Mouse (Mus musculus) hindbrain, embryonic 15.5 days (tissue): ENCODE results near the gene Eif2a. TPM values are rescaled to one million over a fixed set of nuclear protein-coding genes. Genes with fewer than 3 reads are reported as not detected.

Source experiments
- ATAC-seq: fragments of 200-750 bp; cut with Nextera tagmentation; 2 replicates; pipeline ENCODE4 v1.8.0; 2017; ENCODE audit warnings: low read depth, moderate number of reproducible peaks, moderate TSS enrichment; ENCODE audit not compliant: low FRiP score
- H3K27ac ChIP-seq: fragments of 300-500 bp; sonication (generic); replicated peaks from 2 replicates; pipeline ENCODE4 v1.5.1; 2015; ENCODE audit warnings: mild to moderate bottlenecking, inconsistent platforms
- H3K27me3 ChIP-seq: fragments of 300-500 bp; sonication (generic); 2 replicates; pipeline ENCODE4 v1.6.1; 2015; ENCODE audit warnings: control low read depth, inconsistent platforms
- H3K36me3 ChIP-seq: fragments of 300-500 bp; sonication (generic); 2 replicates; pipeline ENCODE4 v1.6.1; 2015; ENCODE audit warnings: control low read depth, inconsistent platforms
- H3K4me1 ChIP-seq: fragments of 300-500 bp; sonication (generic); replicated peaks from 2 replicates; pipeline ENCODE4 v1.6.1; 2015; ENCODE audit warnings: control low read depth, inconsistent platforms
- H3K4me2 ChIP-seq: fragments of 300-500 bp; sonication (generic); 2 replicates; pipeline ENCODE4 v1.6.1; 2015; ENCODE audit warnings: moderate library complexity, mild to moderate bottlenecking, inconsistent platforms
- H3K4me3 ChIP-seq: fragments of 300-500 bp; sonication (generic); 2 replicates; pipeline ENCODE4 v1.5.1; 2015; ENCODE audit warnings: mild to moderate bottlenecking, inconsistent platforms
- H3K9ac ChIP-seq: fragments of 300-500 bp; sonication (generic); 2 replicates; pipeline ENCODE4 v1.6.1; 2015; ENCODE audit warnings: inconsistent platforms
- H3K9me3 ChIP-seq: fragments of 300-500 bp; sonication (generic); 2 replicates; pipeline ENCODE4 v1.6.1; 2016; ENCODE audit warnings: control low read depth, inconsistent platforms
- WGBS: fragments of 180-500 bp; shearing (Covaris S2); methylation state at CpG from one replicate; pipeline ENCODE4 v1.1.7; 2015; 5-methylcytosine and 5-hydroxymethylcytosine counted together
- polyA plus RNA-seq: library from polyadenylated mRNA; unstranded; fragments of >200 nt; fragmentation: Nextera tagmentation; extraction: Ambion mirVana; gene quantifications from 2 replicates; pipeline ENCODE4 v1.2.1, GENCODE M21; 2015

The Eif2a gene
- polyA plus RNA-seq, 1 experiment from 2014 or later, result 33.6 TPM

GRCm38 (mm10) chr3:58511581-58511980 is 14.0 kb upstream of the Eif2a start:
- Histone ChIP-seq H3K4me3 (no peak overlapping the region), H3K4me2 (no peak overlapping the region), H3K27me3 (no peaks in the 10 kb centered on the region), H3K9ac (no peak overlapping the region), H3K9me3 (no peaks in the 10 kb centered on the region), H3K27ac (no peak overlapping the region), H3K36me3 (no peaks in the 10 kb centered on the region), H3K4me1 (no peaks in the 10 kb centered on the region)
- ATAC-seq, result no peak

- no peak for ATAC-seq
- Histone ChIP-seq H3K4me1 (no peaks in the 10 kb centered on the region), H3K9ac (no peak overlapping the region), H3K4me3 (no peak overlapping the region), H3K9me3 (no peaks in the 10 kb centered on the region), H3K27me3 (no peaks in the 10 kb centered on the region), H3K27ac (no peak overlapping the region), H3K4me2 (no peak overlapping the region), H3K36me3 (no peaks in the 10 kb centered on the region)
- 85% methylated on average over 3 of the region's 3 CpGs for WGBS
These were observed 12.9 kb upstream of the Eif2a start for GRCm38 (mm10) chr3:58512740-58513139.

- Histone ChIP-seq H3K36me3 (no peaks in the 10 kb centered on the region), H3K4me2 (no peak overlapping the region), H3K9me3 (no peaks in the 10 kb centered on the region), H3K9ac (no peak overlapping the region), H3K27ac (no peak overlapping the region), H3K4me1 (no peaks in the 10 kb centered on the region), H3K4me3 (no peak overlapping the region), H3K27me3 (no peaks in the 10 kb centered on the region)
- no peak for ATAC-seq
- WGBS, result 91% methylated on average over 4 of the region's 4 CpGs
These were observed 12.1 kb upstream of the Eif2a start for GRCm38 (mm10) chr3:58513483-58513882.

DNA sequence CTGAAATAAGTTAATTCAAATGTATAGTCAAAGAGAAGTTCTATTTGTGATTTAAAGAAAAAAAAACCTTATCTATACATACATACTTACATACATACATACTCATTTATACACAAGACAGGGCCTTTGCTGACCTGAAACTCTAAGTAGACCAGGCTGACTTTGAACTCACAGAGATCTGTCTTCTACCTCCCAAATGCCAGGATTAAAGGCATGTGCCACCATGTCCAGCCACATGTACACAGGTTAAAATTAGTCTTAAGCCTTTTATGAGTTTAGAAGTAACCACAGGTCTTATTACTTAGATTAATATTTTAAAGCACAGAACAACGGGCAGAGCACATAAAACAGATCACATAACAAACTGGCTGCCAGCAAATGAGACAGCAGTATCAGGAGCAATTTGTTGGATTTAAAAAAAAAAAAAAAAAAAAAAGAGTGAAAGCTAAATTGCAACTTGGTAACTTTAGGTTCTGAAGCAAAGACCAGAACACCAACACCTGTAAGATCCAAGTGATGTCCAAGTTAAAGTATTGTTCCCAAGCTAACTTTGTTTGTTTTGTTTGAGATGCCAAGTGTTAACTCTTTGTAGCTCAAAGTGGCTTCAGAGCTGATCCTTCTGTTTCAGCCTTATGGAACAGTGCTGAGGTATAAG is 9.5 kb upstream of the Eif2a start:
- Histone ChIP-seq H3K9me3 (no peaks in the 10 kb centered on the region), H3K27ac (no peak overlapping the region), H3K9ac (no peak overlapping the region), H3K4me1 (no peaks in the 10 kb centered on the region), H3K4me2 (no peak overlapping the region), H3K27me3 (no peaks in the 10 kb centered on the region), H3K36me3 (0 out of 2 replicates have a peak, but pooled peaks cover under 1% of the 10 kb centered on the region), H3K4me3 (no peak overlapping the region)
- WGBS, result 81% methylated on average over 1 of the region's 1 CpGs
- no peak for ATAC-seq

DNA sequence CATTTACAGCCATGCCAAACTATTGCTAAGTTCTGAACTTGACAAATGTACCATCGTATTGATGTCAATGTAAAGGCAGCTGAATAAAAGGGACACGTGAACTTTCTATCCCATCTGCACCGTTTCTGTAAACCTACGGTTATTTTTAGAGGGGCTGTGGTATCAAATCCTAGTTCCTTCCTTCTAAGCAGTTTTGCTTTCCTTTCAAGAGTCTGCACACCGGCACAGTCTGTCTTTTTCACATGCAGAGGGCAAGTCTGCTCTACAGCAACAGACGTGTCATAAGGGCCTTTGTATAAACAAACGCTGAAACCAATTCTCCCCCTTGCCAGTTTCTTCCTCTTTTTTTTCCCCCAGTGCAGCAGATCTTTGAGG is 9.0 kb upstream of the Eif2a start:
- ATAC-seq, result no peak
- Histone ChIP-seq H3K27ac (no peak overlapping the region), H3K4me1 (no peaks in the 10 kb centered on the region), H3K4me2 (no peak overlapping the region), H3K36me3 (peaks cover 6% of the 10 kb centered on the region), H3K9ac (no peak overlapping the region), H3K4me3 (no peak overlapping the region), H3K9me3 (no peaks in the 10 kb centered on the region), H3K27me3 (no peaks in the 10 kb centered on the region)
- WGBS, result 80% methylated on average over 7 of the region's 7 CpGs

DNA sequence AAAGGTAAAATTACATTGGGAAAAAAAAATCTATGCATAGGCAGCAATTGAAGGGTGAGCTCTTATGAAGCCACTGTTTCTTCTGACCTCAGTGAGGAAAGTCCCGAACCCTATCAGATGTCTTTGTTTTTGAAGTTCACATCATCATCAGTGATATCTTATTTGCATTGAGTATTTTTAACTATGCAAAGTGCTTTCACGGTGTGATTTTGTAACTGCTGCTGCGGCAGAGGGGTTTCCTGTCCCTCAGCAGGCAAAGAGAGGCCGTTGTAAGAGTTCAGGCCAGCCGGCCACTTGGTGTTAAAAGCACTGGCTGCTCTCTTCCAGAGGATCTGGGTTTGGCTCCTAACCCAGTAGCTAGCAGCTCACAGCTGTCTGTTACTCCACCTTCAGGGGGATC is 8.4 kb upstream of the Eif2a start:
- Histone ChIP-seq H3K4me3 (no peak overlapping the region), H3K27me3 (no peaks in the 10 kb centered on the region), H3K9me3 (no peaks in the 10 kb centered on the region), H3K9ac (no peak overlapping the region), H3K4me2 (no peak overlapping the region), H3K4me1 (no peaks in the 10 kb centered on the region), H3K27ac (no peak overlapping the region), H3K36me3 (peaks cover 8% of the 10 kb centered on the region)
- no peak for ATAC-seq
- 77% methylated on average over 5 of the region's 5 CpGs for WGBS

- Histone ChIP-seq H3K4me2 (no peak overlapping the region), H3K4me1 (no peaks in the 10 kb centered on the region), H3K27ac (no peak overlapping the region), H3K4me3 (no peak overlapping the region), H3K27me3 (no peaks in the 10 kb centered on the region), H3K9ac (no peak overlapping the region), H3K9me3 (no peaks in the 10 kb centered on the region), H3K36me3 (peaks cover 14% of the 10 kb centered on the region)
- ATAC-seq, result no peak
- WGBS, result 84% methylated on average over 5 of the region's 5 CpGs
These were observed 7.8 kb upstream of the Eif2a start for GRCm38 (mm10) chr3:58517800-58518199.

DNA sequence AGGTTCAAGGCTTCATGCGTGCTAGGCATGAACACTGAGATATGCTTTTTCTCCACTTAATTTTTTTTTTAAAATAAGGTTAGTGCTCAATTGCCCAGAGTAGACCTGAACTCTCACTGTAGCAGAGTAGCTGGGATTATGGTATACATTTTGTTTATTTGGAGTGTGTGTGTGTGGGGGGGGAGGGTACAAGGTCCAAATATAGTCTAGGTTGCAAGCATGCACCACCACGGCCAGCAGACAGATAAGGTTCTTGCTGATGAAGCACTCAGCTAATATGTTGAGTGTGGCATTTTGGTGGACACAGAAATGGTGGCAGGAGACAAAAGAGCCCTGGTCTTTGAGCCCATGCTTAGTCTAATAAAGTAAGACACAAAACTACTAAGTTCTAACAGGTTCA is 6.7 kb upstream of the Eif2a start:
- no peak overlapping the region for H3K4me2 ChIP-seq
- WGBS, result 89% methylated on average over 2 of the region's 2 CpGs
- H3K4me3 ChIP-seq, result no peak overlapping the region
- no peaks in the 10 kb centered on the region for H3K27me3 ChIP-seq
- no peak overlapping the region for H3K27ac ChIP-seq
- peaks cover 6% of the 10 kb centered on the region for H3K4me1 ChIP-seq
- ATAC-seq, result no peak
- H3K9ac ChIP-seq, result no peak overlapping the region
- H3K36me3 ChIP-seq, result peaks cover 22% of the 10 kb centered on the region
- H3K9me3 ChIP-seq, result no peaks in the 10 kb centered on the region

GRCm38 (mm10) chr3:58519536-58519935 is 6.1 kb upstream of the Eif2a start:
- Histone ChIP-seq H3K9me3 (no peaks in the 10 kb centered on the region), H3K4me1 (peaks cover 12% of the 10 kb centered on the region), H3K36me3 (peaks cover 22% of the 10 kb centered on the region), H3K4me3 (no peak overlapping the region), H3K4me2 (no peak overlapping the region), H3K27me3 (no peaks in the 10 kb centered on the region), H3K27ac (no peak overlapping the region), H3K9ac (no peak overlapping the region)
- ATAC-seq, result no peak
- WGBS, result 73% methylated on average over 3 of the region's 3 CpGs

DNA sequence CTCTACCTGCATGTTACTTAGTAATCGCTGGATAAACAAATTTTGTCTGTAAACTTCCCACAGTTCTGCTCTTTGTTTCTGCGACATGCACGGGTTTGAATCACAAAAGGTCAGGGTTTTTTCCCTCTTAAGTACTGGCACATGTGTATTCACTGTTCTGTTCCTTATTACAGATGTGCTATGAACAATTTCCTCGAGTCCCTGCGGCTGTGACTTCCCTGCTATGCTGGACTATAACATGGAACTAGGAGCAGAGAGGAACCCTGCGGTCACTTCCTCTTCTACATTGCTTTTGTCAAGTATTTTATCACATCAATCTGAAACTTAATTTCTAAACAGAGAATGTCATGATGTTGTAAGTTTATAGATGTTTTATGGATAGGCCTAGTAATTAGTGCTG is 5.3 kb upstream of the Eif2a start:
- no peaks in the 10 kb centered on the region for H3K9me3 ChIP-seq
- H3K4me3 ChIP-seq, result no peak overlapping the region
- no peak overlapping the region for H3K27ac ChIP-seq
- no peak overlapping the region for H3K4me2 ChIP-seq
- peaks cover 22% of the 10 kb centered on the region for H3K36me3 ChIP-seq
- no peak overlapping the region for H3K9ac ChIP-seq
- H3K4me1 ChIP-seq, result peaks cover 15% of the 10 kb centered on the region
- WGBS, result 91% methylated on average over 6 of the region's 6 CpGs
- no peak for ATAC-seq
- H3K27me3 ChIP-seq, result no peaks in the 10 kb centered on the region

DNA sequence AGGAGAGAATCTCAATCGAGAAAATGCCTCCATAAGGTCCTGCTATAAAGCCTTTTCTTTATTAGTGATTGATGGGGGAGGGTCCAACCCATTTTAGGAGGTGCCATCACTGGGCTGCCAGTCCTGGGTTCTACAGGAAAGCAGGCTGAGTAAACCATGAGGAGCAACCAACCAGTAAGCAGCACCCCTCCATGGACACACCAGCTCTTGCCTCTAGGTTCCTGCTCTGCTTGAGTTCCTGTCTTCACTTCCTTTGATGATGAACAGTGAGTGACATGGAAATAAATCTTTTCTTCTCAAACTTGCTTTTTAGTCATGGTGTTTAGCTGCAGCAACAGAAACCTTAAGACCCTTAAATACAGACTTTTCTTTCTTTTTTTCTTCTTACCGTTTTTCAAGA is 4.3 kb upstream of the Eif2a start:
- H3K4me2 ChIP-seq, result no peak overlapping the region
- no peak overlapping the region for H3K4me3 ChIP-seq
- peaks cover 22% of the 10 kb centered on the region for H3K36me3 ChIP-seq
- no peaks in the 10 kb centered on the region for H3K27me3 ChIP-seq
- H3K4me1 ChIP-seq, result peaks cover 16% of the 10 kb centered on the region
- no peak overlapping the region for H3K27ac ChIP-seq
- H3K9ac ChIP-seq, result no peak overlapping the region
- 92% methylated on average over 2 of the region's 2 CpGs for WGBS
- H3K9me3 ChIP-seq, result no peaks in the 10 kb centered on the region
- ATAC-seq, result no peak

- H3K27ac ChIP-seq, result no peak overlapping the region
- H3K36me3 ChIP-seq, result peaks cover 22% of the 10 kb centered on the region
- no peak for ATAC-seq
- H3K9ac ChIP-seq, result no peak overlapping the region
- no peaks in the 10 kb centered on the region for H3K27me3 ChIP-seq
- no peak overlapping the region for H3K4me2 ChIP-seq
- no peak overlapping the region for H3K4me3 ChIP-seq
- H3K4me1 ChIP-seq, result peaks cover 28% of the 10 kb centered on the region
- no peaks in the 10 kb centered on the region for H3K9me3 ChIP-seq
- 95% methylated on average over 3 of the region's 3 CpGs for WGBS
These were observed 2.2 kb upstream of the Eif2a start for GRCm38 (mm10) chr3:58523386-58523785.

DNA sequence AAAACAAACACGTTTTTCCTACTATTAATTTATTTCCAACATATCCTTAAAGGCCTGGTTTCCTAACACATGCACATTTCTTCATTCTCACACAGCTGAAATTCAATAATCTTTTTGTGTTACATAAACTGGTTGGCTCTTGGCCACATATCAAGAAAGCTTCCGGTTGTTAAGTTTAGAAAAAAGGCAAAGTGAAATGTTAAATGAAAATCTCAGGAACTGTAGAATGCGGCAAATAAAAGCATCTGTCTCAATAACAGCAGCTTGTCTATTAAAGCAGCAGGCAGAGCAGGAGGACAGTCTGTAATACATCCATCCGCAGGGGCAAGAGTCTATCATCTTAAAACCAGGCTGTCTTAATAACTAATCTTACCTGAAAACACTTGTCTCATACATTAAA is 1.4 kb upstream of the Eif2a start:
- peaks cover 28% of the 10 kb centered on the region for H3K4me1 ChIP-seq
- ATAC-seq, result no peak
- 66% methylated on average over 4 of the region's 4 CpGs for WGBS

More for the DNA sequence above, 1.4 kb upstream of the Eif2a start:
- Histone ChIP-seq H3K27me3 (no peaks in the 10 kb centered on the region), H3K9me3 (no peaks in the 10 kb centered on the region), H3K36me3 (peaks cover 22% of the 10 kb centered on the region), H3K4me2 (peak overlapping the region; percentile 79), H3K27ac (no peak overlapping the region), H3K4me3 (peak overlapping the region; percentile 72), H3K9ac (peak overlapping the region; percentile 89)
